Mouse (Mus musculus) heart, embryonic 10.5 days (tissue): ENCODE results near the gene Atg16l1. TPM values are rescaled to one million over a fixed set of nuclear protein-coding genes. Genes with fewer than 3 reads are reported as not detected.
"Not testable (repeated sequence)": the region's sequence is repeated elsewhere in the genome, so short reads cannot be mapped to it uniquely, and the experiment has no call there.

Experiments
- DNase-seq: peaks from one replicate; pipeline ENCODE4 v3.0.0-alpha.2; 2017; ENCODE audit warnings: low spot score
- H3K27ac ChIP-seq: fragments of 300-500 bp; sonication (generic); 2 replicates; pipeline ENCODE4 v1.5.1; 2016; ENCODE audit warnings: mild to moderate bottlenecking
- H3K27me3 ChIP-seq: fragments of 300-500 bp; sonication (generic); 2 replicates; pipeline ENCODE4 v1.6.1; 2016; ENCODE audit warnings: mild to moderate bottlenecking; ENCODE audit not compliant: poor library complexity, insufficient read depth, severe bottlenecking
- H3K36me3 ChIP-seq: fragments of 300-500 bp; sonication (generic); 2 replicates; pipeline ENCODE4 v1.6.1; 2016; ENCODE audit warnings: mild to moderate bottlenecking, moderate library complexity
- H3K4me1 ChIP-seq: fragments of 300-500 bp; sonication (generic); 2 replicates; pipeline ENCODE4 v1.6.1; 2016; ENCODE audit warnings: mild to moderate bottlenecking
- H3K4me3 ChIP-seq: fragments of 300-500 bp; sonication (generic); 2 replicates; pipeline ENCODE4 v1.5.1; 2016; ENCODE audit warnings: mild to moderate bottlenecking, moderate library complexity
- H3K9me3 ChIP-seq: fragments of 300-500 bp; sonication (generic); 2 replicates; pipeline ENCODE4 v1.6.1; 2016; ENCODE audit warnings: mild to moderate bottlenecking, moderate library complexity
- WGBS: fragments of 180-500 bp; shearing (Covaris S2); methylation state at CpG from one replicate; pipeline ENCODE4 v1.1.7; 2016; 5-methylcytosine and 5-hydroxymethylcytosine counted together
- polyA plus RNA-seq: library from polyadenylated mRNA; unstranded; fragments of >200 nt; fragmentation: Nextera tagmentation; extraction: Ambion mirVana; gene quantifications from 2 replicates; pipeline ENCODE4 v1.2.1, GENCODE M21; 2016

The Atg16l1 gene
- polyA plus RNA-seq, 1 experiment from 2014 or later, result 33.5 TPM

- no peaks in the 10 kb centered on the region for H3K9me3 ChIP-seq
- H3K27ac ChIP-seq, result no peak overlapping the region
- WGBS, result 90% methylated on average over 5 of the region's 5 CpGs
- H3K4me3 ChIP-seq, result no peak overlapping the region
- H3K36me3 ChIP-seq, result no peaks in the 10 kb centered on the region
- no peaks in the 10 kb centered on the region for H3K27me3 ChIP-seq
- no peak for DNase-seq
- peaks cover 17% of the 10 kb centered on the region for H3K4me1 ChIP-seq
These were observed 69.6 kb downstream of the Atg16l1 start for GRCm38 (mm10) chr1:87825281-87825680.

GRCm38 (mm10) chr1:87825991-87826390 lies 70.3 kb downstream of the Atg16l1 start:
- Histone ChIP-seq H3K27ac (no peak overlapping the region), H3K4me3 (no peak overlapping the region), H3K4me1 (peaks cover 17% of the 10 kb centered on the region), H3K9me3 (no peaks in the 10 kb centered on the region), H3K27me3 (no peaks in the 10 kb centered on the region), H3K36me3 (no peaks in the 10 kb centered on the region)
- WGBS, result 86% methylated on average over 6 of the region's 6 CpGs
- no peak for DNase-seq

- H3K4me1 ChIP-seq, result peaks cover 17% of the 10 kb centered on the region
- DNase-seq, result no peak
- no peak overlapping the region for H3K27ac ChIP-seq
- no peaks in the 10 kb centered on the region for H3K36me3 ChIP-seq
- no peak overlapping the region for H3K4me3 ChIP-seq
- no peaks in the 10 kb centered on the region for H3K9me3 ChIP-seq
- H3K27me3 ChIP-seq, result no peaks in the 10 kb centered on the region
- WGBS, result 74% methylated on average over 2 of the region's 2 CpGs
These were observed 70.8 kb downstream of the Atg16l1 start for GRCm38 (mm10) chr1:87826474-87826873.

GRCm38 (mm10) chr1:87827476-87827875 lies 71.8 kb downstream of the Atg16l1 start:
- H3K9me3 ChIP-seq, H3K27ac ChIP-seq, H3K27me3 ChIP-seq, H3K4me3 ChIP-seq, H3K36me3 ChIP-seq, DNase-seq: not testable (repeated sequence)
- 85% methylated on average over 1 of the region's 1 CpGs for WGBS
- H3K4me1 ChIP-seq, result peaks cover 17% of the 10 kb centered on the region

GRCm38 (mm10) chr1:87828185-87828584 lies 72.5 kb downstream of the Atg16l1 start:
- Histone ChIP-seq H3K27ac (no peak overlapping the region), H3K4me1 (peaks cover 17% of the 10 kb centered on the region), H3K4me3 (no peak overlapping the region), H3K36me3 (no peaks in the 10 kb centered on the region), H3K27me3 (no peaks in the 10 kb centered on the region), H3K9me3 (no peaks in the 10 kb centered on the region)
- whole genome bisulfite sequencing, result 58% methylated on average over 9 of the region's 9 CpGs
- DNase-seq, result no peak

GRCm38 (mm10) chr1:87828926-87829580 lies 73.4 kb downstream of the Atg16l1 start:
- no peaks in the 10 kb centered on the region for H3K27me3 ChIP-seq
- no peaks in the 10 kb centered on the region for H3K36me3 ChIP-seq
- H3K9me3 ChIP-seq, result no peaks in the 10 kb centered on the region
- no peak for DNase-seq
- H3K27ac ChIP-seq, result 0 out of 2 replicates have a peak overlapping the region, but pooled peaks have one; percentile 16
- 38% methylated on average over 7 of the region's 7 CpGs for WGBS
- H3K4me3 ChIP-seq, result no peak overlapping the region
- peaks cover 17% of the 10 kb centered on the region for H3K4me1 ChIP-seq

- WGBS, result 53% methylated on average over 6 of the region's 6 CpGs
- Histone ChIP-seq H3K36me3 (no peaks in the 10 kb centered on the region), H3K4me3 (no peak overlapping the region), H3K27me3 (no peaks in the 10 kb centered on the region), H3K4me1 (peaks cover 17% of the 10 kb centered on the region), H3K9me3 (no peaks in the 10 kb centered on the region), H3K27ac (peak overlapping the region; percentile 22; the same call in 1 of the 2 replicates)
- DNase-seq, result no peak
These were observed 74.0 kb downstream of the Atg16l1 start for GRCm38 (mm10) chr1:87829621-87830211.

GRCm38 (mm10) chr1:87836453-87836852 lies 80.8 kb downstream of the Atg16l1 start:
- no peaks in the 10 kb centered on the region for H3K9me3 ChIP-seq
- H3K4me1 ChIP-seq, result peaks cover 9% of the 10 kb centered on the region; the same call in 1 of the 2 replicates
- H3K36me3 ChIP-seq, result no peaks in the 10 kb centered on the region
- 66% methylated on average over 1 of the region's 1 CpGs for WGBS
- no peak overlapping the region for H3K4me3 ChIP-seq
- no peaks in the 10 kb centered on the region for H3K27me3 ChIP-seq
- no peak for DNase-seq
- no peak overlapping the region for H3K27ac ChIP-seq

GRCm38 (mm10) chr1:87837018-87837417 lies 81.3 kb downstream of the Atg16l1 start:
- no peaks in the 10 kb centered on the region for H3K36me3 ChIP-seq
- H3K4me3 ChIP-seq, result no peak overlapping the region
- H3K9me3 ChIP-seq, result no peaks in the 10 kb centered on the region
- H3K4me1 ChIP-seq, result peaks cover 9% of the 10 kb centered on the region; the same call in 1 of the 2 replicates
- H3K27me3 ChIP-seq, result no peaks in the 10 kb centered on the region
- WGBS, result 32% methylated on average over 5 of the region's 5 CpGs
- 0 out of 2 replicates have a peak overlapping the region, but pooled peaks have one; percentile 4 for H3K27ac ChIP-seq
- DNase-seq, result no peak

GRCm38 (mm10) chr1:87840411-87841208 lies 84.9 kb downstream of the Atg16l1 start:
- no peak overlapping the region for H3K4me3 ChIP-seq
- WGBS, result 69% methylated on average over 11 of the region's 11 CpGs
- no peak overlapping the region for H3K27ac ChIP-seq
- H3K9me3 ChIP-seq, result no peaks in the 10 kb centered on the region
- H3K36me3 ChIP-seq, result no peaks in the 10 kb centered on the region
- H3K27me3 ChIP-seq, result no peaks in the 10 kb centered on the region
- peaks cover 9% of the 10 kb centered on the region; the same call in 1 of the 2 replicates for H3K4me1 ChIP-seq
- DNase-seq, result no peak
